Mouse (Mus musculus): Measurements from ENCODE around the gene Stard3. TPM values are rescaled to one million over a fixed set of nuclear protein-coding genes. Genes with fewer than 3 reads are reported as not detected.

The Stard3 gene
- polyA plus RNA-seq, 1 experiment: 76.5 TPM

GRCm38 (mm10) chr11:98320381-98320780, 37.8 kb upstream of the Stard3 start:
- peaks cover 83% of the 10 kb centered on the region for H3K27me3 ChIP-seq (ENCODE audit: control insufficient read depth, insufficient read depth, low read length)
- H3K27ac ChIP-seq (ENCODE audit: insufficient read depth, low read depth, low read length): no peak overlapping the region
- no peaks in the 10 kb centered on the region for H3K4me1 ChIP-seq (ENCODE audit: control insufficient read depth, insufficient read depth, insufficient read length, low read length)
- TF ChIP-seq POLR2A (IDR thresholded peaks at IDR 0.05; ENCODE audit: low read depth, low read length) (no peak), CTCF (IDR thresholded peaks at IDR 0.05; ENCODE audit: extremely low read depth, insufficient read length, insufficient replicate concordance, low read depth, low read length) (no peak)
- H3K4me3 ChIP-seq (ENCODE audit: low read depth, low read length): no peak overlapping the region
- 16% methylated on average over 12 of the region's 12 CpGs for WGBS
- H3K36me3 ChIP-seq (ENCODE audit: control insufficient read depth, insufficient read depth, low read length): no peaks in the 10 kb centered on the region

- no peak overlapping the region for H3K4me3 ChIP-seq (ENCODE audit: low read depth, low read length)
- H3K36me3 ChIP-seq (ENCODE audit: control insufficient read depth, insufficient read depth, low read length): no peaks in the 10 kb centered on the region
- 4% methylated on average over 30 of the region's 30 CpGs for WGBS
- no peaks in the 10 kb centered on the region for H3K4me1 ChIP-seq (ENCODE audit: control insufficient read depth, insufficient read depth, insufficient read length, low read length)
- peaks cover 90% of the 10 kb centered on the region for H3K27me3 ChIP-seq (ENCODE audit: control insufficient read depth, insufficient read depth, low read length)
- no peak overlapping the region for H3K27ac ChIP-seq (ENCODE audit: insufficient read depth, low read depth, low read length)
- TF ChIP-seq CTCF (IDR thresholded peaks at IDR 0.05; ENCODE audit: extremely low read depth, insufficient read length, insufficient replicate concordance, low read depth, low read length) (no peak), POLR2A (IDR thresholded peaks at IDR 0.05; ENCODE audit: low read depth, low read length) (no peak)
Measured at GRCm38 (mm10) chr11:98320806-98321676, 37.1 kb upstream of the Stard3 start.

GRCm38 (mm10) chr11:98321677-98322003, 36.5 kb upstream of the Stard3 start:
- no peak overlapping the region for H3K4me3 ChIP-seq (ENCODE audit: low read depth, low read length)
- TF ChIP-seq CTCF (IDR thresholded peaks at IDR 0.05; ENCODE audit: extremely low read depth, insufficient read length, insufficient replicate concordance, low read depth, low read length) (no peak), POLR2A (IDR thresholded peaks at IDR 0.05; ENCODE audit: low read depth, low read length) (no peak)
- no peaks in the 10 kb centered on the region for H3K4me1 ChIP-seq (ENCODE audit: control insufficient read depth, insufficient read depth, insufficient read length, low read length)
- H3K27me3 ChIP-seq (ENCODE audit: control insufficient read depth, insufficient read depth, low read length): peaks cover 90% of the 10 kb centered on the region
- WGBS: 13% methylated on average over 5 of the region's 5 CpGs
- H3K36me3 ChIP-seq (ENCODE audit: control insufficient read depth, insufficient read depth, low read length): no peaks in the 10 kb centered on the region
- H3K27ac ChIP-seq (ENCODE audit: insufficient read depth, low read depth, low read length): no peak overlapping the region

GRCm38 (mm10) chr11:98322159-98322558, 36.0 kb upstream of the Stard3 start:
- Histone ChIP-seq H3K27ac (ENCODE audit: insufficient read depth, low read depth, low read length) (no peak overlapping the region), H3K36me3 (ENCODE audit: control insufficient read depth, insufficient read depth, low read length) (no peaks in the 10 kb centered on the region), H3K4me1 (ENCODE audit: control insufficient read depth, insufficient read depth, insufficient read length, low read length) (peaks cover 2% of the 10 kb centered on the region), H3K27me3 (ENCODE audit: control insufficient read depth, insufficient read depth, low read length) (peaks cover 92% of the 10 kb centered on the region), H3K4me3 (ENCODE audit: low read depth, low read length) (no peak overlapping the region)
- WGBS: 5% methylated on average over 1 of the region's 1 CpGs
- TF ChIP-seq CTCF (IDR thresholded peaks at IDR 0.05; ENCODE audit: extremely low read depth, insufficient read length, insufficient replicate concordance, low read depth, low read length): no peak
- no peak for TF ChIP-seq POLR2A (IDR thresholded peaks at IDR 0.05; ENCODE audit: low read depth, low read length)

GRCm38 (mm10) chr11:98323136-98323866, 34.9 kb upstream of the Stard3 start:
- WGBS: 7% methylated on average over 10 of the region's 10 CpGs
- peaks cover 13% of the 10 kb centered on the region for H3K4me1 ChIP-seq (ENCODE audit: control insufficient read depth, insufficient read depth, insufficient read length, low read length)
- H3K27ac ChIP-seq (ENCODE audit: insufficient read depth, low read depth, low read length): no peak overlapping the region
- H3K4me3 ChIP-seq (ENCODE audit: low read depth, low read length): no peak overlapping the region
- TF ChIP-seq CTCF (IDR thresholded peaks at IDR 0.05; ENCODE audit: extremely low read depth, insufficient read length, insufficient replicate concordance, low read depth, low read length): no peak
- no peak for TF ChIP-seq POLR2A (IDR thresholded peaks at IDR 0.05; ENCODE audit: low read depth, low read length)
- H3K36me3 ChIP-seq (ENCODE audit: control insufficient read depth, insufficient read depth, low read length): no peaks in the 10 kb centered on the region
- H3K27me3 ChIP-seq (ENCODE audit: control insufficient read depth, insufficient read depth, low read length): peaks cover 95% of the 10 kb centered on the region

GRCm38 (mm10) chr11:98323933-98324332, 34.2 kb upstream of the Stard3 start:
- Histone ChIP-seq H3K4me1 (ENCODE audit: control insufficient read depth, insufficient read depth, insufficient read length, low read length) (peaks cover 16% of the 10 kb centered on the region), H3K27me3 (ENCODE audit: control insufficient read depth, insufficient read depth, low read length) (peaks cover 95% of the 10 kb centered on the region), H3K4me3 (ENCODE audit: low read depth, low read length) (no peak overlapping the region), H3K27ac (ENCODE audit: insufficient read depth, low read depth, low read length) (no peak overlapping the region), H3K36me3 (ENCODE audit: control insufficient read depth, insufficient read depth, low read length) (no peaks in the 10 kb centered on the region)
- no peak for TF ChIP-seq CTCF (IDR thresholded peaks at IDR 0.05; ENCODE audit: extremely low read depth, insufficient read length, insufficient replicate concordance, low read depth, low read length)
- TF ChIP-seq POLR2A (IDR thresholded peaks at IDR 0.05; ENCODE audit: low read depth, low read length): no peak
- 4% methylated on average over 9 of the region's 9 CpGs for WGBS

- WGBS: 8% methylated on average over 14 of the region's 14 CpGs
- TF ChIP-seq CTCF (IDR thresholded peaks at IDR 0.05; ENCODE audit: extremely low read depth, insufficient read length, insufficient replicate concordance, low read depth, low read length): no peak
- no peak for TF ChIP-seq POLR2A (IDR thresholded peaks at IDR 0.05; ENCODE audit: low read depth, low read length)
Measured at GRCm38 (mm10) chr11:98325191-98325820, 32.9 kb upstream of the Stard3 start.

More at GRCm38 (mm10) chr11:98325191-98325820, 32.9 kb upstream of the Stard3 start:
- H3K36me3 ChIP-seq (ENCODE audit: control insufficient read depth, insufficient read depth, low read length): no peaks in the 10 kb centered on the region
- no peak overlapping the region for H3K27ac ChIP-seq (ENCODE audit: insufficient read depth, low read depth, low read length)
- H3K27me3 ChIP-seq (ENCODE audit: control insufficient read depth, insufficient read depth, low read length): peaks cover 95% of the 10 kb centered on the region
- peaks cover 16% of the 10 kb centered on the region for H3K4me1 ChIP-seq (ENCODE audit: control insufficient read depth, insufficient read depth, insufficient read length, low read length)
- H3K4me3 ChIP-seq (ENCODE audit: low read depth, low read length): no peak overlapping the region
